In genomic region chr11:4487401-4487965, GRCm38 (mm10) we compare ENCODE assay signal across 9 mouse cellular contexts. TPM values are rescaled to one million over a fixed set of nuclear protein-coding genes. Genes with fewer than 3 reads are reported as not detected.
DNase-seq lines count a peak whose midpoint lies in the region; ATAC-seq and TF ChIP-seq lines count a peak whose summit lies in the region.
"Had no signal": no experiment of that assay in that cellular context is flagged by ENCODE, and none has a peak within 500 bp of the region (broad histone marks: within the 10 kb centered on the region; RNA-seq: fewer than 3 reads in every experiment).

No protein-coding gene starts in this region.

- ATAC-seq in hindbrain, embryonic 15.5 days (ENCODE audit: low FRiP score, low read depth), result peak; percentile 65; the same call in 1 of the 2 replicates
- ATAC-seq in hindbrain, embryonic 13.5 days (ENCODE audit: low FRiP score), result no peak
- ATAC-seq in embryonic facial prominence, embryonic 15.5 days (ENCODE audit: insufficient number of reproducible peaks, low FRiP score, low TSS enrichment, low read depth), result 0 out of 2 replicates have a peak, but pooled peaks have one; percentile 55
- ATAC-seq in liver, postnatal 0 days, result peak; percentile 93

- H3K27ac ChIP-seq in hindbrain, embryonic 15.5 days (replicated peaks), result no peak overlapping the region
- H3K27ac ChIP-seq in hindbrain, embryonic 13.5 days, result no peak overlapping the region
- no peak overlapping the region for H3K27ac ChIP-seq in embryonic facial prominence, embryonic 15.5 days (replicated peaks)
- peak overlapping the region; percentile 67; the same call in 1 of the 2 replicates for H3K27ac ChIP-seq in liver, postnatal 0 days (ENCODE audit: low read depth)

- no peaks in the 10 kb centered on the region for H3K9me3 ChIP-seq in hindbrain, embryonic 15.5 days
- no peaks in the 10 kb centered on the region for H3K9me3 ChIP-seq in hindbrain, embryonic 13.5 days
- no peaks in the 10 kb centered on the region for H3K9me3 ChIP-seq in embryonic facial prominence, embryonic 15.5 days (replicated peaks)
- no peaks in the 10 kb centered on the region for H3K9me3 ChIP-seq in liver, postnatal 0 days (ENCODE audit: low read length)
- H3K9me3 ChIP-seq: megakaryocyte, embryonic 14.5 days had no signal

- H3K4me1 ChIP-seq in hindbrain, embryonic 15.5 days (replicated peaks), result no peaks in the 10 kb centered on the region
- peaks cover 6% of the 10 kb centered on the region; the same call in 1 of the 2 replicates for H3K4me1 ChIP-seq in hindbrain, embryonic 13.5 days (replicated peaks)
- peaks cover 8% of the 10 kb centered on the region; the same call in 1 of the 2 replicates for H3K4me1 ChIP-seq in embryonic facial prominence, embryonic 15.5 days
- peaks cover 3% of the 10 kb centered on the region; the same call in 1 of the 2 replicates for H3K4me1 ChIP-seq in liver, postnatal 0 days (ENCODE audit: insufficient read depth)

- H3K36me3 ChIP-seq in hindbrain, embryonic 15.5 days, result peaks cover 83% of the 10 kb centered on the region
- peaks cover 99% of the 10 kb centered on the region for H3K36me3 ChIP-seq in hindbrain, embryonic 13.5 days
- H3K36me3 ChIP-seq in embryonic facial prominence, embryonic 15.5 days, result peaks cover 98% of the 10 kb centered on the region
- peaks cover 99% of the 10 kb centered on the region for H3K36me3 ChIP-seq in liver, postnatal 0 days (replicated peaks; ENCODE audit: insufficient read depth, low read length)

- TF ChIP-seq EP300 in liver, postnatal 0 days (IDR thresholded peaks at IDR 0.05; ENCODE audit: low read depth), result peak; percentile 76

- no peak overlapping the region for H3K4me2 ChIP-seq in hindbrain, embryonic 15.5 days
- H3K4me2 ChIP-seq in hindbrain, embryonic 13.5 days, result no peak overlapping the region
- H3K4me2 ChIP-seq in embryonic facial prominence, embryonic 15.5 days (replicated peaks), result no peak overlapping the region
- H3K4me2 ChIP-seq in liver, postnatal 0 days (ENCODE audit: low read depth, low read length), result peak overlapping the region; percentile 22; the same call in 1 of the 2 replicates

- peak; percentile 88 for DNase-seq in brain, embryonic 14.5 days (ENCODE audit: low read depth)
- DNase-seq in liver, postnatal 0 days, result peak; percentile 55
- DNase-seq in frontal cortex, postnatal 25 days (ENCODE audit: low spot score in 2 of 2), result no peak
- no peak for DNase-seq in kidney, adult 8-10 months
- no peak for DNase-seq in kidney, adult 9 months

- no peak overlapping the region for H3K4me3 ChIP-seq in hindbrain, embryonic 15.5 days
- no peak overlapping the region for H3K4me3 ChIP-seq in hindbrain, embryonic 13.5 days
- H3K4me3 ChIP-seq in embryonic facial prominence, embryonic 15.5 days (replicated peaks), result no peak overlapping the region
- H3K4me3 ChIP-seq in liver, postnatal 0 days (ENCODE audit: low read depth, low read length), result no peak overlapping the region
- H3K4me3 ChIP-seq: megakaryocyte, embryonic 14.5 days had no signal

- TF ChIP-seq CTCF in brain, embryonic 14.5 days (IDR thresholded peaks at IDR 0.05; ENCODE audit: borderline replicate concordance, extremely low read depth, insufficient read depth, insufficient read length), result no peak
- TF ChIP-seq CTCF in liver, postnatal 0 days (IDR thresholded peaks at IDR 0.05; ENCODE audit: low read depth), result no peak

- 78% methylated on average over 8 of the region's 8 CpGs for WGBS in hindbrain, embryonic 15.5 days
- WGBS in hindbrain, embryonic 13.5 days, result 85% methylated on average over 8 of the region's 8 CpGs
- whole genome bisulfite sequencing in embryonic facial prominence, embryonic 15.5 days, result 77% methylated on average over 8 of the region's 8 CpGs
- WGBS in liver, postnatal 0 days (ENCODE audit: insufficient replicate concordance), result 65% methylated on average over 8 of the region's 8 CpGs

- no peaks in the 10 kb centered on the region for H3K27me3 ChIP-seq in hindbrain, embryonic 15.5 days
- H3K27me3 ChIP-seq in hindbrain, embryonic 13.5 days, result no peaks in the 10 kb centered on the region
- no peaks in the 10 kb centered on the region for H3K27me3 ChIP-seq in embryonic facial prominence, embryonic 15.5 days
- no peaks in the 10 kb centered on the region for H3K27me3 ChIP-seq in liver, postnatal 0 days (ENCODE audit: insufficient read depth, low read length)
- H3K27me3 ChIP-seq: megakaryocyte, embryonic 14.5 days had no signal

- H3K9ac ChIP-seq in hindbrain, embryonic 15.5 days, result no peak overlapping the region
- H3K9ac ChIP-seq in hindbrain, embryonic 13.5 days, result no peak overlapping the region
- H3K9ac ChIP-seq in embryonic facial prominence, embryonic 15.5 days, result no peak overlapping the region
- no peak overlapping the region for H3K9ac ChIP-seq in liver, postnatal 0 days (replicated peaks)

- no peak for TF ChIP-seq POLR2A in brain, embryonic 14.5 days (IDR thresholded peaks at IDR 0.05; ENCODE audit: borderline replicate concordance, extremely low read depth, insufficient read depth, insufficient read length, poor library complexity, severe bottlenecking)

RNA-seq across cellular contexts. Expression of gene Hormad2, which starts 46.6 kb away (rescaled TPM):
- not detected in 2 replicates for polyA plus RNA-seq in hindbrain, embryonic 15.5 days (2015; fragmentation: Nextera tagmentation; extraction: Ambion mirVana)
- not detected in 2 replicates for polyA plus RNA-seq in hindbrain, embryonic 13.5 days (2015; fragmentation: Nextera tagmentation; extraction: Ambion mirVana)
- 0.08 and 0.10 TPM in 2 replicates for polyA plus RNA-seq in brain, embryonic 14.5 days (2012; rRNA removed)
- polyA plus RNA-seq in embryonic facial prominence, embryonic 15.5 days (2015; fragmentation: Nextera tagmentation; extraction: Ambion mirVana), result 0.32 and 0.43 TPM in 2 replicates
- polyA plus RNA-seq in liver, postnatal 0 days (2015; fragmentation: Nextera tagmentation; extraction: Ambion mirVana), result 0.24 and 0.29 TPM in 2 replicates

Comparison
In these comparisons a context has a peak if more than half of its experiments do, and no peak if none do; other contexts are left out.
1. DNase-seq: peak in brain, embryonic 14.5 days (single experiment) and liver, postnatal 0 days (single experiment); none in frontal cortex, postnatal 25 days (0 of 2), kidney, adult 8-10 months (0 of 2) and kidney, adult 9 months (single experiment).